Comparison of ENCODE assay signal across 23 mouse cellular contexts in the genomic region with DNA sequence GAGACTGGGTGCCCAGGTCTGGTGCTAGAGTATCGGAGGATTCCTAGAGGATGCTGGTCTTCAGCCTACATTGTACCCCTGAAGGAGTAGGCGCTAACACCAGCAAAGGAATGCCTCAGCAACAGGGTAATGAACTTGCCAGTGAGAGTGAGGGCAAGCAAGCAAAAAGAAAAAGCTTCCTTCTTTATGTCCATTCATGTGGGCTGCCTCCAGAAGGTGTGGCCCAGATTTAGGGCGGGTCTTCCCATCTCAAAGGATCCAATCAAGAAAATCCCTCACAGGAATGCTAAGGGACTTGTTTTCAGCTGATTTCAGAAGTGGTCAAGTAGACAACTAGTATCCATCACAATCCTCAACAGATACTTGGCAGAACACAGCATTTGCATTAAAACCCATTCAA. TPM values are rescaled to one million over a fixed set of nuclear protein-coding genes. Genes with fewer than 3 reads are reported as not detected.
"Had no signal": no experiment of that assay in that cellular context is flagged by ENCODE, and none has a peak within 500 bp of the region (broad histone marks: within the 10 kb centered on the region; RNA-seq: fewer than 3 reads in every experiment).

No protein-coding gene starts in this region.

- H3K9me3 ChIP-seq: lung, embryonic 15.5 days; neural tube, embryonic 15.5 days had no signal

- H3K4me1 ChIP-seq: lung, embryonic 15.5 days; megakaryocyte, embryonic 14.5 days; midbrain, embryonic 12.5 days; neural tube, embryonic 13.5 days; neural tube, embryonic 15.5 days had no signal

- H3K9ac ChIP-seq: liver, postnatal 0 days; lung, embryonic 15.5 days; midbrain, embryonic 12.5 days; neural tube, embryonic 13.5 days; neural tube, embryonic 15.5 days had no signal

- H3K27ac ChIP-seq: lung, embryonic 15.5 days; macrophage; midbrain, embryonic 12.5 days; neural tube, embryonic 13.5 days; neural tube, embryonic 15.5 days had no signal

- ATAC-seq: liver, postnatal 0 days; lung, postnatal 0 days; midbrain, embryonic 16.5 days had no signal

- H3K36me3 ChIP-seq: lung, embryonic 15.5 days; midbrain, embryonic 12.5 days; neural tube, embryonic 13.5 days; neural tube, embryonic 15.5 days had no signal

- H3K27me3 ChIP-seq: lung, embryonic 15.5 days; megakaryocyte, embryonic 14.5 days; midbrain, embryonic 12.5 days; neural tube, embryonic 13.5 days; neural tube, embryonic 15.5 days had no signal

- DNase-seq: liver, postnatal 0 days; lung, adult 2 months; lung, postnatal 14 days; lung, postnatal 36 days; midbrain, embryonic 14.5 days; retina, postnatal 1 day; right cerebral cortex, adult 18-20 months; right cerebral cortex, postnatal 25 days; right cerebral cortex, postnatal 4 days; spleen, adult 18-20 months; thymus, adult 18-20 months; thymus, postnatal 14 days; thymus, postnatal 4 days had no signal

- H3K4me3 ChIP-seq: lung, embryonic 15.5 days; megakaryocyte, embryonic 14.5 days; midbrain, embryonic 12.5 days; myocyte; neural tube, embryonic 13.5 days; neural tube, embryonic 15.5 days had no signal

RNA-seq across cellular contexts. Expression of a gene that starts 16.8 kb away (rescaled TPM):
- total RNA-seq: megakaryocyte progenitor cell, adult 5-6 weeks had no signal
- polyA plus RNA-seq: macrophage, myocyte had no signal
